Mouse (Mus musculus) intestine, embryonic 16.5 days (tissue): Measurements from ENCODE around the gene Stip1. TPM values are rescaled to one million over a fixed set of nuclear protein-coding genes. Genes with fewer than 3 reads are reported as not detected.
A peak's percentile ranks its signal among the peaks of the same experiment; 100 is the strongest.
"Not testable (repeated sequence)": the region's sequence is repeated elsewhere in the genome, so short reads cannot be mapped to it uniquely, and the experiment has no call there.

Source experiments
- ATAC-seq: fragments of 200-750 bp; cut with Nextera tagmentation; 2 replicates; pipeline ENCODE4 v1.8.0; 2017; ENCODE audit warnings: moderate TSS enrichment, moderate library complexity
- H3K27ac ChIP-seq: fragments of 300-500 bp; sonication (generic); 2 replicates; pipeline ENCODE4 v1.5.1; 2014; ENCODE audit warnings: mild to moderate bottlenecking, low read length
- H3K27me3 ChIP-seq: fragments of 300-500 bp; sonication (generic); replicated peaks from 2 replicates; pipeline ENCODE4 v1.6.1; 2014; ENCODE audit warnings: low read length, control low read depth, mixed read lengths; ENCODE audit not compliant: control insufficient read depth, insufficient read depth
- H3K36me3 ChIP-seq: fragments of 300-500 bp; sonication (generic); 2 replicates; pipeline ENCODE4 v1.6.1; 2014; ENCODE audit warnings: low read length, control low read depth; ENCODE audit not compliant: control insufficient read depth, insufficient read depth
- H3K4me1 ChIP-seq: fragments of 300-500 bp; sonication (generic); 2 replicates; pipeline ENCODE4 v1.6.1; 2014; ENCODE audit warnings: low read length, control low read depth, mixed read lengths; ENCODE audit not compliant: control insufficient read depth, insufficient read depth
- H3K4me2 ChIP-seq: fragments of 300-500 bp; sonication (generic); 2 replicates; pipeline ENCODE4 v1.6.1; 2014; ENCODE audit warnings: low read depth, low read length, control low read depth
- H3K4me3 ChIP-seq: fragments of 300-500 bp; sonication (generic); 2 replicates; pipeline ENCODE4 v1.5.1; 2014; ENCODE audit warnings: mild to moderate bottlenecking, low read length
- H3K9ac ChIP-seq: fragments of 300-500 bp; sonication (generic); 2 replicates; pipeline ENCODE4 v1.6.1; 2014; ENCODE audit warnings: low read depth, low read length
- H3K9me3 ChIP-seq: fragments of 300-500 bp; sonication (generic); 2 replicates; pipeline ENCODE4 v1.6.1; 2016; ENCODE audit warnings: low read length, control low read depth; ENCODE audit not compliant: control insufficient read depth
- WGBS: fragments of 180-500 bp; shearing (Covaris S2); extraction: QIAGEN DNeasy Blood & Tissue Kit; methylation state at CpG from one replicate; pipeline ENCODE4 v1.1.7; 2014; 5-methylcytosine and 5-hydroxymethylcytosine counted together
- polyA plus RNA-seq: library from polyadenylated mRNA; unstranded; fragments of >200 nt; fragmentation: Nextera tagmentation; extraction: Ambion mirVana; gene quantifications from 2 replicates; pipeline ENCODE4 v1.2.1, GENCODE M21; 2015

Stip1 gene
- polyA plus RNA-seq, 1 experiment from 2014 or later: 208 TPM

DNA sequence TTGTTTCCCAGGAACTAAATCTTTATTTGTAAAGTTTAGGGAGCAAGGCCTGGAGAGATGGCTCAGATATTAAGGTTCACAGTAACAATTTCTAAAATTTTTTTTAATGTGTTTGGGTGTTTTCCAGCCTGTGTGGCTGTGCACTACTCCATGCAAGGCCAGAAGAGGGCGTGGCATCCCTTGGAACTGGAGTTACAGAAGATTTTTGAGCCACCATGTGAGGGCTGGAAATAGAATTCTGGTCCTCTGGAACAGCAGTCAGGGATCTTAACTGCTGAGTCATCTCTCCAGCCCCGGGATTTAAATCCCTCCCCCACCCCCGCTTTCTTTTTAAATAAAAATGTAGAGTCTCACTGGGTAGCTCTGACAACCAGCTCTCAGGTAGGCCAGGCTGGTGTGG is 15.4 kb upstream of the Stip1 start:
- no peak overlapping the region for H3K4me2 ChIP-seq
- H3K4me1 ChIP-seq: peaks cover 19% of the 10 kb centered on the region
- ATAC-seq: no peak
- H3K27ac ChIP-seq: no peak overlapping the region
- H3K27me3 ChIP-seq: no peaks in the 10 kb centered on the region
- no peak overlapping the region for H3K4me3 ChIP-seq
- WGBS: 37% methylated on average over 3 of the region's 3 CpGs
- no peaks in the 10 kb centered on the region for H3K9me3 ChIP-seq
- no peaks in the 10 kb centered on the region for H3K36me3 ChIP-seq
- H3K9ac ChIP-seq: no peak overlapping the region

DNA sequence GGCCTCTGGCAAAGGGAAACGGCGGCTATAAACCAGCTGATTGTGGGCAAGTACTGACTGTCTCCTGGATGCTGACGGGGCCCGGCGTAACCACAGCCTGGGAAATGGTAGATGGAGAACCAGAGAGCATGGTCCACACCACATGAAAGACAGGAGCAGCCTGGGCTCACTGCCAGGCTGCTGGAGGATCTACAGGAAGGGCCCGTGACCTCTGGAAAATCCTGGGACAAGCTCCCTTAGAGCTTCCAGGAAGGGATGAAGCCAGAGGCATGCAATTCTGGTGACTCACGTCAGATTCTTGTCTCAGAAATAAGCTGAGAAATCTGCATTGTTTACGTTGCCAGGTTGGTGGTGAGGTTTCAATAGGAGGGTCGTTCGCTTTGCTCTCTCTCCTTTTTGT is 15.0 kb upstream of the Stip1 start:
- Histone ChIP-seq H3K27me3 (no peaks in the 10 kb centered on the region), H3K27ac (no peak overlapping the region), H3K4me2 (no peak overlapping the region), H3K36me3 (no peaks in the 10 kb centered on the region), H3K4me3 (no peak overlapping the region), H3K4me1 (peaks cover 19% of the 10 kb centered on the region), H3K9ac (no peak overlapping the region), H3K9me3 (no peaks in the 10 kb centered on the region)
- 46% methylated on average over 10 of the region's 10 CpGs for WGBS
- no peak for ATAC-seq

DNA sequence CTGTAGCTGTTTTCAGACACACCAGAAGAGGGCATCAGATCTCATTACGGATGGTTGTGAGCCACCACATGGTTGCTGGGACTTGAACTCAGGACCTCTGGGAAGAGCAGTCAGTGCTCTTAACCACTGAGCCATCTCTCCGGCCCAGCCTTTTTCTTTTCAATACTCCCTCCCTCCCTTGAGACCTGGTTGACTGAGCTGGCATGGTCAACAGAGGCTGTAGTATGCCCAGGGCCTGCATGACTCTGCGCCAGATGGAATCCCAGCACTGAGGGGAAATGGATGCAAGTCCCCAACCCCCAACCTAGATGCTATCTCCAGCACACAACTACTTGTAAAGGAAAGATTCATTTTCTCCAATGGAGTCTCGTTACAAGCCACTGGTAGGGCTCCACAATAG is 13.6 kb upstream of the Stip1 start:
- 81% methylated on average over 4 of the region's 4 CpGs for WGBS
- H3K9me3 ChIP-seq, H3K36me3 ChIP-seq, H3K9ac ChIP-seq, ATAC-seq, H3K27ac ChIP-seq, H3K27me3 ChIP-seq, H3K4me2 ChIP-seq, H3K4me3 ChIP-seq: not testable (repeated sequence)
- peaks cover 17% of the 10 kb centered on the region for H3K4me1 ChIP-seq

DNA sequence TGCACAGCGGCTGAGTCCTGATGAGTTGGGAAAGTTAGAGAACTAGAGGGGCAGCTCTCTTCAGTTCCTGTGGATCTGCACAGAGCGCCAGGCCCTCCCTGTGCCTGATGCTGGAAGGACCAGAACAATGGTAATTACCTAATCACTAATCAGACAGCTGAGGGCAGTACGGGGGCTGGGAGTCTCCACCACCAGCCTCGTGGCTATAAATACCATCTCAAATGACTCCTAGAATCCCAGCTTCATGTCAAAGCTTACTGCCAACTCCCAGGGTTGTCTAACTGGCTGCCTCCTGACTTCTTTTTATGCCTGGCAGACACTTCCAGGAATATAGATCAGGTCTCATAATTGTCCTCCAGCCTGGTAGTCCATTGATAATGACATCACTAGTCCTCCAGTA is 4.9 kb upstream of the Stip1 start:
- Histone ChIP-seq H3K4me3 (no peak overlapping the region), H3K9me3 (no peaks in the 10 kb centered on the region), H3K4me2 (no peak overlapping the region), H3K27ac (no peak overlapping the region), H3K27me3 (no peaks in the 10 kb centered on the region), H3K9ac (no peak overlapping the region), H3K36me3 (no peaks in the 10 kb centered on the region), H3K4me1 (no peaks in the 10 kb centered on the region; the same call in 1 of the 2 replicates)
- no peak for ATAC-seq
- 36% methylated on average over 4 of the region's 4 CpGs for WGBS

DNA sequence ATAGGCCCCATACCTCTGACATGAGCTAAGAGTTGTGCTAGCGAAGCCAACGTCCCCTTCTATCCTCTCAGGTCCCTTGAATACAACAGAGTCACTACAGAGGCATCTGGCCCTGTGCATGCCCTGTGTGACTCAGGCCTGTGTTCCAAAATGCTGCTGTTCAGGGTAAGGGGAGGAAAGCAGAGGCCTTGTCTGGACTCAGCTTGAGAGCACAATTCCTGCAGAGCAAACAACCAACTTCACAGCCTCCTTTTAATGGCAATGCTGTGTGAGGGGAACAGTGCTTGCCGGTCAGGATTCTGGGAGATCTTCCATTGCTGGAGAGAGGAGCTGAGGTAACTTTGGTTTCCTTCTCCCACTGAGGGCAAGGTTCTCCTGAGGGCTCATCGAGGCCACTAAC is 4.5 kb upstream of the Stip1 start:
- no peak for ATAC-seq
- 60% methylated on average over 4 of the region's 4 CpGs for WGBS
- H3K27me3 ChIP-seq: no peaks in the 10 kb centered on the region
- H3K4me1 ChIP-seq: no peaks in the 10 kb centered on the region; the same call in 1 of the 2 replicates
- no peaks in the 10 kb centered on the region for H3K9me3 ChIP-seq
- H3K36me3 ChIP-seq: no peaks in the 10 kb centered on the region
- H3K4me3 ChIP-seq: no peak overlapping the region
- no peak overlapping the region for H3K27ac ChIP-seq
- H3K4me2 ChIP-seq: no peak overlapping the region
- no peak overlapping the region for H3K9ac ChIP-seq

DNA sequence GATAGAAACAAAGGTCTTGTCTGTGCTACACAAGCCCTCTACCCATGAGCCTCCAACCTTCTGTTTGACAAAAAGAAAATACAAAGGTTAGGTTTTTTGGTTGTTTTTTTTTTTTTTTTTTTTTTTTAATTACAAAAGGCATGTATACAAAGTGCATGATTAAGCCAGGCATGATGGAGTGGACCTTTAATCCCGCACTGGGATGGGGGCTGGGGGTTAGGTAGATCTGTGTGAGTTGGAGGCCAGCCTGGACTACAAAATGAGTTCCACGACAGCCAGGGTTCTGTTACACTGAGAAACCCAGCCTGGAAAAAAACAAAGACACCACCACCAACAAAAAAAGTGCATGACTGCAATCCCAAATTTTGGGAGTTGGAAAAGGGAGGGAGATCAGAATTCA is 1.4 kb upstream of the Stip1 start:
- ATAC-seq: no peak
- Histone ChIP-seq H3K4me1 (peaks cover 19% of the 10 kb centered on the region), H3K4me3 (no peak overlapping the region), H3K4me2 (no peak overlapping the region), H3K36me3 (no peaks in the 10 kb centered on the region), H3K9ac (no peak overlapping the region), H3K27ac (peak overlapping the region; percentile 84; the same call in 1 of the 2 replicates), H3K27me3 (no peaks in the 10 kb centered on the region), H3K9me3 (no peaks in the 10 kb centered on the region)
- 87% methylated on average over 2 of the region's 2 CpGs for WGBS

DNA sequence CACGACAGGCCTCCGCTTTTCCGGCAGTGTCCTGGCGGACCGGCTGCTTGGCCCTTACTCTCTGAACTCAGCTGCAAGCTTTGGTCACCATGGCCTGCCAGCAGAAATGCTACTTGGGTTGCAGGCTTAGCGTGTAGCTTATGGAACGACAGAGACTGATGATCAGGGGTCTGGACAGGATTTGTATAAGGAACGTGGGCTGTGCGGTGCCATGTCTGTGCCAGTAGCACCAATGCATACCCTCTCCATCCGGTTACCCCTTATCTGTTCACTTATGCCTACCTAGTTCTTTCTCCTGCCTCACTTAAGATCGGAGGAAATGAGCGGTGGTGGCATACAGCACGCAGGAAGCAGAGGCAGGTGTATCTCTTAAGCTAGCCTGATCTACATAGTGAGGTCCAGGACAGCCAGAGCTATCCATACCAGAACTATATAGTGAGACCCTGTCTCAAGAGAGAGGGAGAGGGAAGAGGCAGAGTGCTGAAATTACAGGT is 917 bp upstream of the Stip1 start:
- Histone ChIP-seq H3K4me2 (peak overlapping the region; percentile 86), H3K4me1 (peaks cover 19% of the 10 kb centered on the region), H3K9me3 (no peaks in the 10 kb centered on the region), H3K4me3 (peak overlapping the region; percentile 51), H3K9ac (peak overlapping the region; percentile 73), H3K27ac (peak overlapping the region; percentile 84), H3K36me3 (no peaks in the 10 kb centered on the region), H3K27me3 (no peaks in the 10 kb centered on the region)
- ATAC-seq: peak; percentile 1; the same call in 1 of the 2 replicates
- WGBS: 21% methylated on average over 13 of the region's 13 CpGs

DNA sequence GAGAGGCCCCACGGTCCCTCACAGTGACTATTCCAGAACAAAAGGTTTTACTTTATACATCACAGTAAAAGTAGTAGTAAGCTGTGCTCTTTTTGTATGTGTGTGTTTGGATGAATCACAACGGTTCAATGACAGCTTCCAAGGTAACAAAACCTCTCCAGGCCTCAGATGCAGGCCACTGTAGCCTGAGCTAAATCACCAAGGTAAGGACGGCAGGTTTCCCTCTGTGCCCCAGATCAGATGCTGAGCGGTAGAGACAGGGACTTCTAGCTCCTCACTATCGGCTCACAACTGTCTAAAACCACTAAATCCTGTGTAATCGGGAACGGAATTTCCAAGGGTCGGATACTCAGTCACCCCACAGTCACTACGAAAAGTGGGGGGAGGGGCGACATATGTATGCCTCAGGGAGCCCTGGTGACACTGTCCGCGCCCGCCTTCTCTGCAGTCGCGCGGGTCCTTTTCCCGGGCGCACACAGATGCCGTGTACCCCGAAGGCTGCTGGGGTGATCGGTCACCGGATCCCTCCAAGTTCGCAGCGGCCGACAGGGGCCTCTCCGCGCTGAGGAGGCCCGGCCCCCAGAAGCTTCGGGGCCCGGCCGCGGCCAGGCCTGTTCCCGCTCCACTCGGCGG is 563 bp downstream of the Stip1 start:
- H3K4me3 ChIP-seq: peak overlapping the region; percentile 78
- ATAC-seq: no peak; the same call in none of the 2 replicates
- peaks cover 19% of the 10 kb centered on the region for H3K4me1 ChIP-seq
- H3K27me3 ChIP-seq: no peaks in the 10 kb centered on the region
- peak overlapping the region; percentile 96 for H3K9ac ChIP-seq
- no peaks in the 10 kb centered on the region; the same call in none of the 2 replicates for H3K36me3 ChIP-seq
- peak overlapping the region; percentile 68 for H3K4me2 ChIP-seq
- WGBS: 1% methylated on average over 35 of the region's 35 CpGs
- peak overlapping the region; percentile 82 for H3K27ac ChIP-seq
- H3K9me3 ChIP-seq: no peaks in the 10 kb centered on the region

DNA sequence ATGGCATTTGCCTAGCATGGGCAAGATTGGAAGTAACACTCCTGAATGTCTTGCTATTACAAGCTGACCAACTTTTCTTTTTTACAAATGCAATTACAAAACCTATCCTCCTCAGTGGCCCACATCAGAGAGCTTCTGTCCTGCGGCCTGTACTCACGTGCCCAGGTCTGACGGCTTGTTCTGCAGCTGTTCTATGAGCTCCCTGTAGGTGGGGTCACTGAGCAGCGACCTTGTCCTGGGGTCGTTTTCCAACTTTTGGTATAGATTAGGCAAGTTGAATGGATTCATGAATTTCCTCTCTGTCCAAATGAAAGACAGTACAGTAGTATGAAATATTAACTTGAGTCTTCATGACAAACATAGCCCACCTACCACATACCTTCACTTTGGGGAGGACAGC is 5.8 kb downstream of the Stip1 start:
- no peak overlapping the region for H3K27ac ChIP-seq
- no peak overlapping the region for H3K4me3 ChIP-seq
- peaks cover 13% of the 10 kb centered on the region for H3K36me3 ChIP-seq
- 95% methylated on average over 5 of the region's 5 CpGs for WGBS
- no peak for ATAC-seq
- no peaks in the 10 kb centered on the region for H3K9me3 ChIP-seq
- no peaks in the 10 kb centered on the region for H3K27me3 ChIP-seq
- no peak overlapping the region for H3K4me2 ChIP-seq
- peaks cover 19% of the 10 kb centered on the region for H3K4me1 ChIP-seq
- no peak overlapping the region for H3K9ac ChIP-seq

DNA sequence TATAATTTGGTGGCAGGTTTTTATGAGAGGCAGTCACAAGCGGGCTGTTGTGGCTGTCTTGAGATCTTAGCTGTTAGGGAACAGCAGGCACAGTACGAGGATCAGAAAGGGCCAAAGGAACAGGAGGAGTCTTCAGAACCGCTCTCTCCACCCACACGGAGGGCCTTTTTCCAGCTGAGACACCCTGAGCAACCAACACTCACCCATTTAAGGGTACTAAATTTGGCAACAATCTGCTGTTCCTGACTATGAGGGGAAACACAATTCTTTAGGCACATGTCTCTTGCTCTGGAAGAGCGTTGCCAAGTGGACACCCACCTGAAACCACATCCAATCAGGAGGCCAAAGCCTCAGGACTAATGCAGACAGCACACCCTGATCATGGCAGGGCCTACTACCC is 10.2 kb downstream of the Stip1 start:
- no peak overlapping the region for H3K4me3 ChIP-seq
- no peaks in the 10 kb centered on the region for H3K4me1 ChIP-seq
- no peak overlapping the region for H3K9ac ChIP-seq
- H3K9me3 ChIP-seq: no peaks in the 10 kb centered on the region
- no peaks in the 10 kb centered on the region for H3K27me3 ChIP-seq
- H3K27ac ChIP-seq: no peak overlapping the region
- 92% methylated on average over 5 of the region's 5 CpGs for WGBS
- ATAC-seq: no peak
- H3K36me3 ChIP-seq: peaks cover 26% of the 10 kb centered on the region
- no peak overlapping the region for H3K4me2 ChIP-seq
